Mouse (Mus musculus): ENCODE data around the gene Thsd7a. TPM values are rescaled to one million over a fixed set of nuclear protein-coding genes. Genes with fewer than 3 reads are reported as not detected.

Gene Thsd7a
- polyA plus RNA-seq, 1 experiment from 2014 or later: 53.2 TPM

GRCm38 (mm10) chr6:12749531-12750210 lies 461 bp upstream of the Thsd7a start:
- ATAC-seq: no peak
- 6% methylated on average over 12 of the region's 12 CpGs for WGBS
- H3K9ac ChIP-seq (replicated peaks): peak overlapping the region; percentile 84

GRCm38 (mm10) chr6:12748454-12748786 lies 790 bp downstream of the Thsd7a start:
- Histone ChIP-seq H3K4me3 (replicated peaks) (peak overlapping the region; percentile 61), H3K27me3 (no peaks in the 10 kb centered on the region), H3K4me1 (replicated peaks) (peaks cover 24% of the 10 kb centered on the region), H3K36me3 (no peaks in the 10 kb centered on the region), H3K4me2 (replicated peaks) (peak overlapping the region; percentile 62), H3K27ac (peak overlapping the region; percentile 98), H3K9me3 (no peaks in the 10 kb centered on the region), H3K9ac (replicated peaks) (peak overlapping the region; percentile 84)
- no peak for ATAC-seq
- under 1% methylated on average over 6 of the region's 6 CpGs for WGBS

More at GRCm38 (mm10) chr6:12749531-12750210, 461 bp upstream of the Thsd7a start:
- no peaks in the 10 kb centered on the region for H3K36me3 ChIP-seq
- no peaks in the 10 kb centered on the region for H3K27me3 ChIP-seq
- peaks cover 24% of the 10 kb centered on the region for H3K4me1 ChIP-seq (replicated peaks)
- H3K4me2 ChIP-seq (replicated peaks): peak overlapping the region; percentile 62
- no peaks in the 10 kb centered on the region for H3K9me3 ChIP-seq
- H3K27ac ChIP-seq: peak overlapping the region; percentile 98
- peak overlapping the region; percentile 61 for H3K4me3 ChIP-seq (replicated peaks)

- no peaks in the 10 kb centered on the region for H3K27me3 ChIP-seq
- H3K9ac ChIP-seq (replicated peaks): peak overlapping the region; percentile 84
- peak overlapping the region; percentile 61 for H3K4me3 ChIP-seq (replicated peaks)
- 2% methylated on average over 11 of the region's 11 CpGs for WGBS
- H3K36me3 ChIP-seq: no peaks in the 10 kb centered on the region
- no peak for ATAC-seq
- H3K4me2 ChIP-seq (replicated peaks): peak overlapping the region; percentile 62
- peak overlapping the region; percentile 98 for H3K27ac ChIP-seq
- no peaks in the 10 kb centered on the region for H3K9me3 ChIP-seq
- H3K4me1 ChIP-seq (replicated peaks): peaks cover 24% of the 10 kb centered on the region
Observed at GRCm38 (mm10) chr6:12747856-12748450, 1.3 kb downstream of the Thsd7a start.

- Histone ChIP-seq H3K4me2 (replicated peaks) (no peak overlapping the region), H3K27me3 (no peaks in the 10 kb centered on the region), H3K36me3 (no peaks in the 10 kb centered on the region), H3K4me3 (replicated peaks) (no peak overlapping the region), H3K9ac (replicated peaks) (no peak overlapping the region), H3K4me1 (replicated peaks) (peaks cover 11% of the 10 kb centered on the region), H3K9me3 (no peaks in the 10 kb centered on the region), H3K27ac (no peak overlapping the region)
- ATAC-seq: no peak
- 91% methylated on average over 4 of the region's 4 CpGs for WGBS
Observed at GRCm38 (mm10) chr6:12742791-12743190, 6.4 kb downstream of the Thsd7a start.

- Histone ChIP-seq H3K4me2 (replicated peaks) (no peak overlapping the region), H3K4me3 (replicated peaks) (no peak overlapping the region), H3K36me3 (peaks cover 8% of the 10 kb centered on the region; the same call in 1 of the 2 replicates), H3K9me3 (0 out of 2 replicates have a peak, but pooled peaks cover 6% of the 10 kb centered on the region), H3K4me1 (replicated peaks) (0 out of 2 replicates have a peak, but pooled peaks cover 4% of the 10 kb centered on the region), H3K27me3 (no peaks in the 10 kb centered on the region), H3K9ac (replicated peaks) (no peak overlapping the region), H3K27ac (no peak overlapping the region)
- 94% methylated on average over 3 of the region's 3 CpGs for WGBS
- no peak for ATAC-seq
Observed at GRCm38 (mm10) chr6:12733924-12734323, 15.3 kb downstream of the Thsd7a start.

- no peak overlapping the region for H3K27ac ChIP-seq
- H3K4me1 ChIP-seq (replicated peaks): no peaks in the 10 kb centered on the region
- H3K4me2 ChIP-seq (replicated peaks): no peak overlapping the region
- no peak overlapping the region for H3K4me3 ChIP-seq (replicated peaks)
- ATAC-seq: no peak
- H3K9me3 ChIP-seq: no peaks in the 10 kb centered on the region
- H3K36me3 ChIP-seq: no peaks in the 10 kb centered on the region
- no peak overlapping the region for H3K9ac ChIP-seq (replicated peaks)
- H3K27me3 ChIP-seq: no peaks in the 10 kb centered on the region
- WGBS: 94% methylated on average over 8 of the region's 8 CpGs
Observed at GRCm38 (mm10) chr6:12716071-12716470, 33.1 kb downstream of the Thsd7a start.

GRCm38 (mm10) chr6:12712581-12712980 lies 36.6 kb downstream of the Thsd7a start:
- Histone ChIP-seq H3K4me1 (replicated peaks) (no peaks in the 10 kb centered on the region), H3K4me3 (replicated peaks) (no peak overlapping the region), H3K27ac (no peak overlapping the region), H3K9ac (replicated peaks) (no peak overlapping the region), H3K9me3 (no peaks in the 10 kb centered on the region), H3K36me3 (no peaks in the 10 kb centered on the region), H3K27me3 (no peaks in the 10 kb centered on the region), H3K4me2 (replicated peaks) (no peak overlapping the region)
- ATAC-seq: 0 out of 2 replicates have a peak, but pooled peaks have one; percentile 56
- 73% methylated on average over 3 of the region's 3 CpGs for WGBS

- H3K27ac ChIP-seq: no peak overlapping the region
- 52% methylated on average over 3 of the region's 3 CpGs for WGBS
- H3K4me2 ChIP-seq (replicated peaks): no peak overlapping the region
- ATAC-seq: peak; percentile 55; the same call in 1 of the 2 replicates
- no peak overlapping the region for H3K9ac ChIP-seq (replicated peaks)
- no peaks in the 10 kb centered on the region for H3K36me3 ChIP-seq
- H3K9me3 ChIP-seq: peaks cover 3% of the 10 kb centered on the region; the same call in 1 of the 2 replicates
- H3K4me1 ChIP-seq (replicated peaks): peaks cover 5% of the 10 kb centered on the region; the same call in 1 of the 2 replicates
- no peak overlapping the region for H3K4me3 ChIP-seq (replicated peaks)
- H3K27me3 ChIP-seq: no peaks in the 10 kb centered on the region
Observed at GRCm38 (mm10) chr6:12702925-12703324, 46.3 kb downstream of the Thsd7a start.

- Histone ChIP-seq H3K27me3 (no peaks in the 10 kb centered on the region), H3K27ac (no peak overlapping the region), H3K4me3 (replicated peaks) (no peak overlapping the region), H3K9ac (replicated peaks) (no peak overlapping the region), H3K36me3 (no peaks in the 10 kb centered on the region), H3K4me2 (replicated peaks) (no peak overlapping the region), H3K9me3 (no peaks in the 10 kb centered on the region), H3K4me1 (replicated peaks) (peaks cover 6% of the 10 kb centered on the region; the same call in 1 of the 2 replicates)
- 84% methylated on average over 2 of the region's 2 CpGs for WGBS
- no peak for ATAC-seq
Observed at GRCm38 (mm10) chr6:12699089-12699488, 50.1 kb downstream of the Thsd7a start.

- no peaks in the 10 kb centered on the region for H3K36me3 ChIP-seq
- 62% methylated on average over 1 of the region's 1 CpGs for WGBS
- 0 out of 2 replicates have a peak, but pooled peaks cover 4% of the 10 kb centered on the region for H3K4me1 ChIP-seq (replicated peaks)
- no peak overlapping the region for H3K9ac ChIP-seq (replicated peaks)
- no peak overlapping the region for H3K4me3 ChIP-seq (replicated peaks)
- no peak overlapping the region for H3K27ac ChIP-seq
- no peak for ATAC-seq
- H3K9me3 ChIP-seq: no peaks in the 10 kb centered on the region
- H3K27me3 ChIP-seq: no peaks in the 10 kb centered on the region
- H3K4me2 ChIP-seq (replicated peaks): no peak overlapping the region
Observed at GRCm38 (mm10) chr6:12693689-12694088, 55.5 kb downstream of the Thsd7a start.

GRCm38 (mm10) chr6:12693239-12693638 lies 56.0 kb downstream of the Thsd7a start:
- no peak for ATAC-seq
- no peaks in the 10 kb centered on the region for H3K27me3 ChIP-seq
- no peaks in the 10 kb centered on the region for H3K9me3 ChIP-seq
- no peak overlapping the region for H3K27ac ChIP-seq
- no peaks in the 10 kb centered on the region for H3K36me3 ChIP-seq
- no peak overlapping the region for H3K4me2 ChIP-seq (replicated peaks)
- H3K9ac ChIP-seq (replicated peaks): no peak overlapping the region
- no peak overlapping the region for H3K4me3 ChIP-seq (replicated peaks)
- H3K4me1 ChIP-seq (replicated peaks): 0 out of 2 replicates have a peak, but pooled peaks cover 4% of the 10 kb centered on the region
- 75% methylated on average over 3 of the region's 3 CpGs for WGBS

- no peak for ATAC-seq
- H3K4me1 ChIP-seq (replicated peaks): no peaks in the 10 kb centered on the region
- no peak overlapping the region for H3K9ac ChIP-seq (replicated peaks)
- H3K36me3 ChIP-seq: no peaks in the 10 kb centered on the region
- WGBS: 55% methylated on average over 1 of the region's 1 CpGs
- no peak overlapping the region for H3K4me3 ChIP-seq (replicated peaks)
- no peaks in the 10 kb centered on the region for H3K9me3 ChIP-seq
- no peak overlapping the region for H3K27ac ChIP-seq
- no peaks in the 10 kb centered on the region for H3K27me3 ChIP-seq
- H3K4me2 ChIP-seq (replicated peaks): no peak overlapping the region
Observed at GRCm38 (mm10) chr6:12649633-12650032, 99.6 kb downstream of the Thsd7a start.

All from midbrain, embryonic 13.5 days (tissue).